Mouse (Mus musculus) heart, embryonic 11.5 days (tissue): Measurements from ENCODE around the gene Miox. TPM values are rescaled to one million over a fixed set of nuclear protein-coding genes. Genes with fewer than 3 reads are reported as not detected.

Experiments
- ATAC-seq: fragments of 200-750 bp; cut with Nextera tagmentation; replicated peaks from 2 replicates; pipeline ENCODE4 v1.8.0; 2017; ENCODE audit warnings: moderate library complexity; ENCODE audit not compliant: insufficient number of reproducible peaks, low FRiP score, low TSS enrichment
- H3K27ac ChIP-seq: fragments of 300-500 bp; sonication (generic); 2 replicates; pipeline ENCODE4 v1.5.1; 2014; ENCODE audit warnings: mild to moderate bottlenecking, low read depth, low read length
- H3K27me3 ChIP-seq: fragments of 300-500 bp; sonication (generic); 2 replicates; pipeline ENCODE4 v1.6.1; 2014; ENCODE audit warnings: mild to moderate bottlenecking, low read length, mixed read lengths; ENCODE audit not compliant: control insufficient read depth, insufficient read depth
- H3K36me3 ChIP-seq: fragments of 300-500 bp; sonication (generic); 2 replicates; pipeline ENCODE4 v1.6.1; 2014; ENCODE audit warnings: mild to moderate bottlenecking, low read length, moderate library complexity, mixed read lengths; ENCODE audit not compliant: control insufficient read depth, insufficient read depth
- H3K4me1 ChIP-seq: fragments of 300-500 bp; sonication (generic); 2 replicates; pipeline ENCODE4 v1.6.1; 2014; ENCODE audit warnings: low read length; ENCODE audit not compliant: control insufficient read depth, insufficient read depth
- H3K4me2 ChIP-seq: fragments of 300-500 bp; sonication (generic); 2 replicates; pipeline ENCODE4 v1.6.1; 2014; ENCODE audit warnings: mild to moderate bottlenecking, moderate library complexity
- H3K4me3 ChIP-seq: fragments of 300-500 bp; sonication (generic); 2 replicates; pipeline ENCODE4 v1.5.1; 2014; ENCODE audit warnings: low read depth, low read length
- H3K9ac ChIP-seq: fragments of 300-500 bp; sonication (generic); 2 replicates; pipeline ENCODE4 v1.6.1; 2014; ENCODE audit warnings: mild to moderate bottlenecking, low read depth, low read length, moderate library complexity
- H3K9me3 ChIP-seq: fragments of 300-500 bp; sonication (generic); replicated peaks from 2 replicates; pipeline ENCODE4 v1.6.1; 2016; ENCODE audit warnings: low read length; ENCODE audit not compliant: control insufficient read depth
- WGBS: fragments of 180-500 bp; shearing (Covaris S2); extraction: QIAGEN DNeasy Blood & Tissue Kit; methylation state at CpG from one replicate; pipeline ENCODE4 v1.1.7; 2014; ENCODE audit not compliant: insufficient replicate concordance; 5-methylcytosine and 5-hydroxymethylcytosine counted together
- polyA plus RNA-seq: library from polyadenylated mRNA; unstranded; fragments of >200 nt; fragmentation: Nextera tagmentation; extraction: Ambion mirVana; gene quantifications from 2 replicates; pipeline ENCODE4 v1.2.1, GENCODE M21; 2014

Miox gene
- polyA plus RNA-seq, 1 experiment from 2014 or later, result not detected

- WGBS, result 83% methylated on average over 4 of the region's 4 CpGs
- no peak overlapping the region for H3K27ac ChIP-seq
- H3K27me3 ChIP-seq, result peaks cover 18% of the 10 kb centered on the region
- no peaks in the 10 kb centered on the region for H3K36me3 ChIP-seq
- peak overlapping the region; percentile 41; the same call in 1 of the 2 replicates for H3K4me3 ChIP-seq
- no peak for ATAC-seq
- no peaks in the 10 kb centered on the region; the same call in 1 of the 2 replicates for H3K4me1 ChIP-seq
- peak overlapping the region; percentile 69 for H3K4me2 ChIP-seq
- no peaks in the 10 kb centered on the region for H3K9me3 ChIP-seq
- H3K9ac ChIP-seq, result no peak overlapping the region
Observed at GRCm38 (mm10) chr15:89323656-89324055, 10.5 kb upstream of the Miox start.

GRCm38 (mm10) chr15:89326441-89326840, 7.8 kb upstream of the Miox start:
- WGBS, result 44% methylated on average over 5 of the region's 5 CpGs
- no peak overlapping the region for H3K9ac ChIP-seq
- no peaks in the 10 kb centered on the region for H3K9me3 ChIP-seq
- H3K27me3 ChIP-seq, result peaks cover 18% of the 10 kb centered on the region
- no peaks in the 10 kb centered on the region; the same call in 1 of the 2 replicates for H3K4me1 ChIP-seq
- no peak for ATAC-seq
- H3K4me3 ChIP-seq, result no peak overlapping the region
- no peak overlapping the region for H3K4me2 ChIP-seq
- H3K36me3 ChIP-seq, result no peaks in the 10 kb centered on the region
- H3K27ac ChIP-seq, result no peak overlapping the region

- H3K4me1 ChIP-seq, result no peaks in the 10 kb centered on the region
- H3K9me3 ChIP-seq, result no peaks in the 10 kb centered on the region
- no peak overlapping the region for H3K27ac ChIP-seq
- WGBS, result 75% methylated on average over 17 of the region's 17 CpGs
- no peak overlapping the region for H3K4me2 ChIP-seq
- H3K36me3 ChIP-seq, result no peaks in the 10 kb centered on the region
- no peak overlapping the region for H3K9ac ChIP-seq
- no peaks in the 10 kb centered on the region for H3K27me3 ChIP-seq
- no peak for ATAC-seq
- H3K4me3 ChIP-seq, result no peak overlapping the region
Observed at GRCm38 (mm10) chr15:89334774-89335537, 758 bp downstream of the Miox start.

- Histone ChIP-seq H3K9ac (no peak overlapping the region), H3K27me3 (no peaks in the 10 kb centered on the region), H3K36me3 (no peaks in the 10 kb centered on the region), H3K4me2 (no peak overlapping the region), H3K27ac (no peak overlapping the region), H3K4me1 (no peaks in the 10 kb centered on the region), H3K4me3 (no peak overlapping the region), H3K9me3 (no peaks in the 10 kb centered on the region)
- ATAC-seq, result no peak
- WGBS, result 71% methylated on average over 14 of the region's 14 CpGs
Observed at GRCm38 (mm10) chr15:89336422-89336821, 2.2 kb downstream of the Miox start.

GRCm38 (mm10) chr15:89339696-89340095, 5.5 kb downstream of the Miox start:
- 88% methylated on average over 2 of the region's 2 CpGs for WGBS
- H3K27me3 ChIP-seq, result no peaks in the 10 kb centered on the region
- ATAC-seq, result no peak
- no peak overlapping the region for H3K4me3 ChIP-seq
- H3K9ac ChIP-seq, result no peak overlapping the region
- H3K36me3 ChIP-seq, result no peaks in the 10 kb centered on the region
- no peak overlapping the region for H3K27ac ChIP-seq
- H3K9me3 ChIP-seq, result no peaks in the 10 kb centered on the region
- H3K4me2 ChIP-seq, result no peak overlapping the region
- no peaks in the 10 kb centered on the region for H3K4me1 ChIP-seq

GRCm38 (mm10) chr15:89340136-89340535, 5.9 kb downstream of the Miox start:
- H3K27me3 ChIP-seq, result no peaks in the 10 kb centered on the region
- 83% methylated on average over 3 of the region's 3 CpGs for WGBS
- ATAC-seq, result no peak

GRCm38 (mm10) chr15:89341678-89342077, 7.5 kb downstream of the Miox start:
- Histone ChIP-seq H3K4me1 (no peaks in the 10 kb centered on the region), H3K9me3 (no peaks in the 10 kb centered on the region), H3K27ac (no peak overlapping the region), H3K36me3 (no peaks in the 10 kb centered on the region), H3K9ac (no peak overlapping the region), H3K4me2 (no peak overlapping the region), H3K4me3 (no peak overlapping the region), H3K27me3 (no peaks in the 10 kb centered on the region)
- 48% methylated on average over 1 of the region's 1 CpGs for WGBS
- no peak for ATAC-seq

More at GRCm38 (mm10) chr15:89340136-89340535, 5.9 kb downstream of the Miox start:
- H3K9me3 ChIP-seq, result no peaks in the 10 kb centered on the region
- H3K4me1 ChIP-seq, result no peaks in the 10 kb centered on the region
- no peak overlapping the region for H3K4me2 ChIP-seq
- H3K27ac ChIP-seq, result no peak overlapping the region
- no peak overlapping the region for H3K4me3 ChIP-seq
- no peaks in the 10 kb centered on the region for H3K36me3 ChIP-seq
- H3K9ac ChIP-seq, result no peak overlapping the region

GRCm38 (mm10) chr15:89343325-89343724, 9.1 kb downstream of the Miox start:
- 79% methylated on average over 3 of the region's 3 CpGs for WGBS
- ATAC-seq, result no peak

GRCm38 (mm10) chr15:89350447-89350846, 16.2 kb downstream of the Miox start:
- H3K4me1 ChIP-seq, result peaks cover 8% of the 10 kb centered on the region
- H3K27me3 ChIP-seq, result no peaks in the 10 kb centered on the region
- no peak overlapping the region for H3K9ac ChIP-seq
- no peaks in the 10 kb centered on the region for H3K9me3 ChIP-seq
- no peak overlapping the region for H3K4me3 ChIP-seq
- 74% methylated on average over 5 of the region's 5 CpGs for WGBS
- no peak overlapping the region for H3K27ac ChIP-seq
- ATAC-seq, result no peak
- H3K36me3 ChIP-seq, result peaks cover 21% of the 10 kb centered on the region
- no peak overlapping the region for H3K4me2 ChIP-seq

More at GRCm38 (mm10) chr15:89343325-89343724, 9.1 kb downstream of the Miox start:
- Histone ChIP-seq H3K9ac (no peak overlapping the region), H3K9me3 (no peaks in the 10 kb centered on the region), H3K4me3 (no peak overlapping the region), H3K36me3 (no peaks in the 10 kb centered on the region), H3K27me3 (no peaks in the 10 kb centered on the region), H3K4me2 (no peak overlapping the region), H3K4me1 (no peaks in the 10 kb centered on the region), H3K27ac (no peak overlapping the region)
